Mouse (Mus musculus) MEL (cell line): ENCODE data around the gene 1700001C02Rik. TPM values are rescaled to one million over a fixed set of nuclear protein-coding genes. Genes with fewer than 3 reads are reported as not detected.
A peak's percentile ranks its signal among the peaks of the same experiment; 100 is the strongest.

Source experiments
- DNase-seq: peaks from one replicate; pipeline ENCODE4 v3.0.0; 2011; ENCODE audit warnings: low read depth, low spot score
- H3K27ac ChIP-seq: 2 replicates; pipeline ENCODE4 v1.5.1; 2012; ENCODE audit warnings: low read depth, mild to moderate bottlenecking, control low read depth, low read length, moderate library complexity; ENCODE audit not compliant: control insufficient read depth
- H3K27me3 ChIP-seq, 2 experiments: fragments of 150-350 bp in 1 of 2; sonication (generic) in 1 of 2; 2 replicates each; pipeline ENCODE4 v1.6.1; 2012; ENCODE audit warnings: low read length in 2 of 2, mild to moderate bottlenecking in 2 of 2, improper control_type of control experiment in 1 of 2, moderate library complexity in 1 of 2; ENCODE audit not compliant: insufficient read depth in 2 of 2, control insufficient read depth in 1 of 2
- H3K36me3 ChIP-seq, 2 experiments: 2 replicates each; pipeline ENCODE4 v1.6.1; 2012 to 2014; ENCODE audit warnings: low read length in 2 of 2, improper control_type of control experiment in 1 of 2, inconsistent platforms in 1 of 2, mild to moderate bottlenecking in 1 of 2; ENCODE audit not compliant: insufficient read depth in 2 of 2, control insufficient read depth in 1 of 2
- H3K4me1 ChIP-seq, 2 experiments: fragments of 150-350 bp in 1 of 2; sonication (generic) in 1 of 2; 2 replicates each; pipeline ENCODE4 v1.6.1; 2012; ENCODE audit warnings: low read length in 2 of 2, improper control_type of control experiment in 1 of 2, mild to moderate bottlenecking in 1 of 2; ENCODE audit not compliant: insufficient read depth in 2 of 2, control insufficient read depth in 1 of 2
- H3K4me3 ChIP-seq, 2 experiments: fragments of 150-350 bp in 1 of 2; sonication (generic) in 1 of 2; 2 replicates each; pipeline ENCODE4 v1.5.1; 2012; ENCODE audit warnings: low read depth in 2 of 2, low read length in 2 of 2, mild to moderate bottlenecking in 2 of 2, moderate library complexity in 2 of 2, control low read depth in 1 of 2, improper control_type of control experiment in 1 of 2; ENCODE audit not compliant: control insufficient read depth in 1 of 2, insufficient read depth in 1 of 2
- H3K79me2 ChIP-seq: 2 replicates; pipeline ENCODE4 v1.6.1; 2012; ENCODE audit warnings: mild to moderate bottlenecking, low read length, moderate library complexity; ENCODE audit not compliant: control insufficient read depth, poor library complexity, insufficient read depth
- H3K9ac ChIP-seq: 2 replicates; pipeline ENCODE4 v1.6.1; 2012; ENCODE audit warnings: low read depth, mild to moderate bottlenecking, control low read depth, low read length, moderate library complexity; ENCODE audit not compliant: control insufficient read depth, poor library complexity, severe bottlenecking
- H3K9me3 ChIP-seq: fragments of 150-350 bp; sonication (generic); replicated peaks from 2 replicates; pipeline ENCODE4 v1.6.1; 2012; ENCODE audit warnings: mild to moderate bottlenecking, low read length, improper control_type of control experiment, moderate library complexity; ENCODE audit not compliant: insufficient read depth
- BHLHE40 ChIP-seq: IDR thresholded peaks from 2 replicates; pipeline ENCODE4 v1.6.1; 2012; ENCODE audit warnings: low read depth, mild to moderate bottlenecking, inconsistent platforms, low read length, improper control_type of control experiment, borderline replicate concordance
- E2F4 ChIP-seq: IDR thresholded peaks from 2 replicates; pipeline ENCODE4 v1.6.1; 2011; ENCODE audit warnings: low read depth, low read length, improper control_type of control experiment, borderline replicate concordance
- EP300 ChIP-seq, 2 experiments: IDR thresholded peaks; 2 replicates each; pipeline ENCODE4 v1.6.1; 2011; ENCODE audit warnings: improper control_type of control experiment in 2 of 2, low read length in 2 of 2, low read depth in 1 of 2, mild to moderate bottlenecking in 1 of 2
- GATA1 ChIP-seq: IDR thresholded peaks from 2 replicates; pipeline ENCODE4 v1.6.1; 2011; ENCODE audit warnings: low read depth, low read length, improper control_type of control experiment
- JUND ChIP-seq: IDR thresholded peaks from 2 replicates; pipeline ENCODE4 v1.6.1; 2011; ENCODE audit warnings: low read depth, mild to moderate bottlenecking, improper control_type of control experiment, low read length
- MAX ChIP-seq: IDR thresholded peaks from 2 replicates; pipeline ENCODE4 v1.6.1; 2011; ENCODE audit warnings: low read length, improper control_type of control experiment
- MEF2A ChIP-seq: IDR thresholded peaks from 2 replicates; pipeline ENCODE4 v1.6.1; 2014; ENCODE audit warnings: low read depth, mild to moderate bottlenecking, inconsistent platforms, low read length, improper control_type of control experiment; ENCODE audit not compliant: poor library complexity, insufficient replicate concordance, severe bottlenecking; ENCODE audit errors: extremely low read depth
- MXI1 ChIP-seq: IDR thresholded peaks from 2 replicates; pipeline ENCODE4 v1.6.1; 2011; ENCODE audit warnings: mild to moderate bottlenecking, low read depth, low read length, improper control_type of control experiment
- NRF1 ChIP-seq: IDR thresholded peaks from 2 replicates; pipeline ENCODE4 v1.6.1; 2014; ENCODE audit warnings: low read depth, mild to moderate bottlenecking, inconsistent platforms, low read length, improper control_type of control experiment, moderate library complexity; ENCODE audit not compliant: poor library complexity, insufficient read depth, severe bottlenecking
- POLR2A ChIP-seq, 2 experiments: IDR thresholded peaks; 2 replicates each; pipeline ENCODE4 v1.6.1; 2011 to 2012; ENCODE audit warnings: low read length in 2 of 2, mild to moderate bottlenecking in 2 of 2, control low read depth in 1 of 2, improper control_type of control experiment in 1 of 2, low read depth in 1 of 2, moderate library complexity in 1 of 2; ENCODE audit not compliant: control insufficient read depth in 1 of 2, insufficient read depth in 1 of 2, poor library complexity in 1 of 2
- POLR2AphosphoS2 ChIP-seq: IDR thresholded peaks from 2 replicates; pipeline ENCODE4 v1.6.1; 2011; ENCODE audit warnings: low read length, improper control_type of control experiment
- POLR2AphosphoS5 ChIP-seq: IDR thresholded peaks from 2 replicates; pipeline ENCODE4 v1.6.1; 2012; ENCODE audit warnings: low read depth, borderline replicate concordance, mild to moderate bottlenecking, inconsistent platforms, low read length, moderate library complexity, mixed read lengths
- SMC3 ChIP-seq: IDR thresholded peaks from 2 replicates; pipeline ENCODE4 v1.6.1; 2011; ENCODE audit warnings: low read depth, low read length, improper control_type of control experiment
- USF1 ChIP-seq: IDR thresholded peaks from 2 replicates; pipeline ENCODE4 v1.6.1; 2014; ENCODE audit warnings: low read depth, mild to moderate bottlenecking, inconsistent platforms, low read length, improper control_type of control experiment, moderate library complexity
- ZC3H11A ChIP-seq: IDR thresholded peaks from 2 replicates; pipeline ENCODE4 v1.6.1; 2012; ENCODE audit warnings: low read depth, mild to moderate bottlenecking, inconsistent platforms, low read length, improper control_type of control experiment
- ZMIZ1 ChIP-seq: IDR thresholded peaks from 2 replicates; pipeline ENCODE4 v1.6.1; 2012; ENCODE audit warnings: low read depth, mild to moderate bottlenecking, inconsistent platforms, low read length, improper control_type of control experiment, moderate library complexity
- polyA plus RNA-seq, 2 experiments: library from polyadenylated mRNA; stranded (reverse) in 1 of 2; unstranded in 1 of 2; fragments of >175 nt in 1 of 2; fragments of >200 nt in 1 of 2; gene quantifications; 2 replicates each; pipeline versions ENCODE4 v1.2.1 to v1.2.4; 2012; ENCODE audit warnings: low replicate concordance in 2 of 2, low read depth in 1 of 2; ENCODE audit not compliant: insufficient read length in 2 of 2, insufficient read depth in 1 of 2, missing spikeins in 1 of 2
- total RNA-seq: library from RNA; depleted of rRNA; stranded (reverse); fragments of 300-350 nt; gene quantifications from 2 replicates; pipeline ENCODE4 v1.2.3, GENCODE M21; 2012

The 1700001C02Rik gene
- total and polyA plus RNA-seq, 3 experiments = not detected

- H3K27ac ChIP-seq = no peak overlapping the region
- no peak for TF ChIP-seq E2F4
- TF ChIP-seq MAX = no peak
- no peaks in the 10 kb centered on the region for H3K79me2 ChIP-seq
- H3K36me3 ChIP-seq = peaks cover 0 to 2% of the 10 kb centered on the region in 2 experiments; a peak in 1 of 4 replicates
- no peak overlapping the region for H3K4me3 ChIP-seq
- peaks cover 6 to 19% of the 10 kb centered on the region in 2 experiments for H3K27me3 ChIP-seq
- peaks cover 0 to 20% of the 10 kb centered on the region in 2 experiments; a peak in 2 of 4 replicates for H3K4me1 ChIP-seq
- no peak for DNase-seq
- no peak overlapping the region for H3K9ac ChIP-seq
- H3K9me3 ChIP-seq = no peaks in the 10 kb centered on the region
These were observed 25.0 kb downstream of the 1700001C02Rik start for GRCm38 (mm10) chr5:30490845-30491244.

- DNase-seq = peak; percentile 61
- Histone ChIP-seq H3K27me3 (peaks cover 4 to 13% of the 10 kb centered on the region in 2 experiments), H3K9ac (no peak overlapping the region), H3K79me2 (no peaks in the 10 kb centered on the region), H3K4me3 (no peak overlapping the region), H3K27ac (no peak overlapping the region), H3K9me3 (no peaks in the 10 kb centered on the region), H3K36me3 (peaks cover 0 to 2% of the 10 kb centered on the region in 2 experiments; a peak in 1 of 4 replicates), H3K4me1 (peaks cover 0 to 20% of the 10 kb centered on the region in 2 experiments; a peak in 2 of 4 replicates)
- TF ChIP-seq SMC3 (no peak), EP300 (IDR thresholded peaks at IDR 0.05; ENCODE audit: low read depth in 1 of 2, low read length in 2 of 2) (peak; percentile 49 to 71; a peak in 3 of 4 replicates), ZC3H11A (no peak), ZMIZ1 (no peak), GATA1 (peak; percentile 81), JUND (no peak), BHLHE40 (no peak), POLR2A (IDR thresholded peaks at IDR 0.05; ENCODE audit: control insufficient read depth in 1 of 2, insufficient read depth in 1 of 2, low read depth in 1 of 2, low read length in 2 of 2, poor library complexity in 1 of 2) (no peak), MXI1 (no peak), USF1 (no peak), MAX (no peak), MEF2A (no peak), POLR2AphosphoS5 (no peak), POLR2AphosphoS2 (no peak)
These were observed 27.9 kb downstream of the 1700001C02Rik start for GRCm38 (mm10) chr5:30493723-30494122.

DNA sequence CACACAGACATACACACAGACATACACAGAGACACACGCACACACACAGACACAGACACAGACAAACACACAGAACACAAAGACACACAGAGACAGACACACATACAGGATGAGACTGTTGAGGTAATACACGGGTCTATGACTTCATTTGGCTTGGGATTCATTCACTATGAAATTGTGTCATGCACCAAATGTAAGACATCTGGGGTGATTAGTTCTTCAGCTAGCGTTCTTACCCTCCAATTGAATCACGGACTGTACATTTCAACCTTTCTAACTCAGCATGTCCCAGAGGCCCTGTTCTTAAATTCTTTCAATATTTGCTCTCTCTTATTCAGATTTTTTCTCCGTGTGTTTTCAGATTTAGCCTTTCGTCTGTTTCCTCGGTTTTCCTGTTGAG is 28.8 kb downstream of the 1700001C02Rik start:
- peaks cover 0 to 20% of the 10 kb centered on the region in 2 experiments; a peak in 2 of 4 replicates for H3K4me1 ChIP-seq
- H3K27me3 ChIP-seq = peaks cover 6 to 13% of the 10 kb centered on the region in 2 experiments
- no peak for DNase-seq
- no peaks in the 10 kb centered on the region for H3K9me3 ChIP-seq
- H3K36me3 ChIP-seq = peaks cover 0 to 2% of the 10 kb centered on the region in 2 experiments; a peak in 1 of 4 replicates
- H3K4me3 ChIP-seq = no peak overlapping the region
- TF ChIP-seq MAX = no peak
- TF ChIP-seq MXI1 = no peak
- TF ChIP-seq GATA1 = no peak
- TF ChIP-seq NRF1 = no peak
- TF ChIP-seq JUND = no peak
- no peak for TF ChIP-seq ZMIZ1
- no peaks in the 10 kb centered on the region for H3K79me2 ChIP-seq
- H3K27ac ChIP-seq = no peak overlapping the region
- no peak overlapping the region for H3K9ac ChIP-seq
